Mouse (Mus musculus) heart, embryonic 14.5 days (tissue): ENCODE measurements around the gene Srrm1. TPM values are rescaled to one million over a fixed set of nuclear protein-coding genes. Genes with fewer than 3 reads are reported as not detected.
"Not testable (repeated sequence)": the region's sequence is repeated elsewhere in the genome, so short reads cannot be mapped to it uniquely, and the experiment has no call there.

Experiments used
- ATAC-seq: fragments of 200-750 bp; cut with Nextera tagmentation; 2 replicates; pipeline ENCODE4 v1.8.0; 2017; ENCODE audit warnings: low read depth, moderate TSS enrichment; ENCODE audit not compliant: insufficient number of reproducible peaks, insufficient read depth, low FRiP score
- H3K27ac ChIP-seq, 2 experiments: fragments of 200-500 bp in 1 of 2; fragments of 300-500 bp in 1 of 2; sonication (generic) in 1 of 2; replicated peaks in 1 of 2; 2 replicates each; pipeline ENCODE4 v1.5.1; 2012 to 2014; ENCODE audit warnings: low read depth in 2 of 2, low read length in 2 of 2, control low read depth in 1 of 2, mild to moderate bottlenecking in 1 of 2, mixed read lengths in 1 of 2; ENCODE audit not compliant: control insufficient read depth in 1 of 2, insufficient read depth in 1 of 2
- H3K27me3 ChIP-seq: fragments of 300-500 bp; sonication (generic); 2 replicates; pipeline ENCODE4 v1.6.1; 2014; ENCODE audit warnings: mild to moderate bottlenecking, low read length, control low read depth; ENCODE audit not compliant: control insufficient read depth, insufficient read depth
- H3K36me3 ChIP-seq: fragments of 300-500 bp; sonication (generic); 2 replicates; pipeline ENCODE4 v1.6.1; 2014; ENCODE audit warnings: mild to moderate bottlenecking, control low read depth, low read length, mixed read lengths; ENCODE audit not compliant: control insufficient read depth, insufficient read depth
- H3K4me1 ChIP-seq, 2 experiments: fragments of 200-500 bp in 1 of 2; fragments of 300-500 bp in 1 of 2; sonication (generic) in 1 of 2; 2 replicates each; pipeline ENCODE4 v1.6.1; 2012 to 2014; ENCODE audit warnings: low read length in 2 of 2, control low read depth in 1 of 2, mixed read lengths in 1 of 2; ENCODE audit not compliant: control insufficient read depth in 2 of 2, insufficient read depth in 2 of 2
- H3K4me2 ChIP-seq: fragments of 300-500 bp; sonication (generic); 2 replicates; pipeline ENCODE4 v1.6.1; 2014; ENCODE audit warnings: mild to moderate bottlenecking, low read length
- H3K4me3 ChIP-seq, 2 experiments: fragments of 200-500 bp in 1 of 2; fragments of 300-500 bp in 1 of 2; sonication (generic) in 1 of 2; 2 replicates each; pipeline ENCODE4 v1.5.1; 2012 to 2014; ENCODE audit warnings: low read length in 2 of 2, mild to moderate bottlenecking in 2 of 2, control low read depth in 1 of 2, low read depth in 1 of 2, moderate library complexity in 1 of 2; ENCODE audit not compliant: control insufficient read depth in 1 of 2, insufficient read depth in 1 of 2
- H3K9ac ChIP-seq: fragments of 300-500 bp; sonication (generic); 2 replicates; pipeline ENCODE4 v1.6.1; 2014; ENCODE audit warnings: mild to moderate bottlenecking, low read length
- H3K9me3 ChIP-seq: fragments of 300-500 bp; sonication (generic); 2 replicates; pipeline ENCODE4 v1.6.1; 2016; ENCODE audit warnings: low read length, control low read depth; ENCODE audit not compliant: control insufficient read depth
- WGBS: fragments of 180-500 bp; shearing (Covaris S2); extraction: QIAGEN DNeasy Blood & Tissue Kit; methylation state at CpG from one replicate; pipeline ENCODE4 v1.1.7; 2014; 5-methylcytosine and 5-hydroxymethylcytosine counted together
- polyA plus RNA-seq: library from polyadenylated mRNA; unstranded; fragments of >200 nt; fragmentation: Nextera tagmentation; extraction: Ambion mirVana; gene quantifications from 2 replicates; pipeline ENCODE4 v1.2.1, GENCODE M21; 2014

Srrm1 gene
- polyA plus RNA-seq, 1 experiment from 2014 or later = 120 TPM

- Histone ChIP-seq H3K4me1 (peaks cover 5 to 14% of the 10 kb centered on the region in 2 experiments), H3K27ac (peak overlapping the region in 1 of 2 experiments; percentile 98; a peak in 1 of 4 replicates)
- not testable (repeated sequence) for H3K9ac ChIP-seq, H3K36me3 ChIP-seq, H3K4me3 ChIP-seq, ATAC-seq, H3K9me3 ChIP-seq, H3K27me3 ChIP-seq, H3K4me2 ChIP-seq
Measured at GRCm38 (mm10) chr4:135354751-135355150, 1.6 kb upstream of the Srrm1 start.

GRCm38 (mm10) chr4:135353794-135354450 lies 801 bp upstream of the Srrm1 start:
- peaks cover 5 to 14% of the 10 kb centered on the region in 2 experiments for H3K4me1 ChIP-seq
- ATAC-seq = no peak

GRCm38 (mm10) chr4:135352326-135353065 lies 625 bp downstream of the Srrm1 start:
- ATAC-seq = peak; percentile 28; the same call in 1 of the 2 replicates
- H3K9me3 ChIP-seq = no peaks in the 10 kb centered on the region
- H3K4me2 ChIP-seq = peak overlapping the region; percentile 94
- WGBS = under 1% methylated on average over 56 of the region's 67 CpGs
- H3K27me3 ChIP-seq = no peaks in the 10 kb centered on the region
- H3K36me3 ChIP-seq = peaks cover 13% of the 10 kb centered on the region
- H3K9ac ChIP-seq = peak overlapping the region; percentile 99
- H3K4me1 ChIP-seq = peaks cover 5 to 14% of the 10 kb centered on the region in 2 experiments
- H3K4me3 ChIP-seq = peak overlapping the region; percentile 80 to 97
- peak overlapping the region; percentile 67 to 98 for H3K27ac ChIP-seq

More at GRCm38 (mm10) chr4:135353794-135354450, 801 bp upstream of the Srrm1 start:
- H3K9me3 ChIP-seq = no peaks in the 10 kb centered on the region
- no peaks in the 10 kb centered on the region for H3K27me3 ChIP-seq
- peaks cover 10% of the 10 kb centered on the region; the same call in 1 of the 2 replicates for H3K36me3 ChIP-seq
- H3K4me3 ChIP-seq = peak overlapping the region; percentile 42 to 97
- H3K9ac ChIP-seq = peak overlapping the region; percentile 78
- H3K27ac ChIP-seq = peak overlapping the region; percentile 92 to 98
- WGBS = 11% methylated on average over 12 of the region's 12 CpGs
- peak overlapping the region; percentile 80 for H3K4me2 ChIP-seq

GRCm38 (mm10) chr4:135337376-135337942 lies 15.7 kb downstream of the Srrm1 start:
- H3K27ac ChIP-seq = no peak overlapping the region
- no peaks in the 10 kb centered on the region for H3K9me3 ChIP-seq
- no peak overlapping the region for H3K4me3 ChIP-seq
- no peaks in the 10 kb centered on the region for H3K4me1 ChIP-seq
- ATAC-seq = no peak
- no peak overlapping the region for H3K9ac ChIP-seq
- WGBS = 83% methylated on average over 14 of the region's 14 CpGs
- no peak overlapping the region for H3K4me2 ChIP-seq
- no peaks in the 10 kb centered on the region for H3K27me3 ChIP-seq
- H3K36me3 ChIP-seq = peaks cover 100% of the 10 kb centered on the region

- H3K27ac ChIP-seq = no peak overlapping the region
- 92% methylated on average over 3 of the region's 3 CpGs for whole genome bisulfite sequencing
- ATAC-seq = no peak
- no peak overlapping the region for H3K4me2 ChIP-seq
- H3K4me3 ChIP-seq = no peak overlapping the region
- no peak overlapping the region for H3K9ac ChIP-seq
- H3K9me3 ChIP-seq = no peaks in the 10 kb centered on the region
- H3K27me3 ChIP-seq = no peaks in the 10 kb centered on the region
- no peaks in the 10 kb centered on the region for H3K4me1 ChIP-seq
- H3K36me3 ChIP-seq = peaks cover 100% of the 10 kb centered on the region
Measured at GRCm38 (mm10) chr4:135336023-135336357, 17.1 kb downstream of the Srrm1 start.

- H3K36me3 ChIP-seq = peaks cover 100% of the 10 kb centered on the region
- no peak for ATAC-seq
- H3K9me3 ChIP-seq = no peaks in the 10 kb centered on the region
- H3K27ac ChIP-seq = no peak overlapping the region
- H3K9ac ChIP-seq = no peak overlapping the region
- WGBS = 87% methylated on average over 9 of the region's 9 CpGs
- no peaks in the 10 kb centered on the region for H3K4me1 ChIP-seq
- H3K27me3 ChIP-seq = no peaks in the 10 kb centered on the region
- no peak overlapping the region for H3K4me2 ChIP-seq
- no peak overlapping the region for H3K4me3 ChIP-seq
Measured at GRCm38 (mm10) chr4:135335327-135336022, 17.6 kb downstream of the Srrm1 start.

GRCm38 (mm10) chr4:135326469-135326868 lies 26.7 kb downstream of the Srrm1 start:
- Histone ChIP-seq H3K4me3 (no peak overlapping the region), H3K4me2 (no peak overlapping the region), H3K9me3 (no peaks in the 10 kb centered on the region), H3K27me3 (no peaks in the 10 kb centered on the region), H3K9ac (no peak overlapping the region), H3K36me3 (peaks cover 99% of the 10 kb centered on the region), H3K4me1 (no peaks in the 10 kb centered on the region), H3K27ac (no peak overlapping the region)
- no peak for ATAC-seq
- WGBS = 88% methylated on average over 3 of the region's 3 CpGs
